Mouse (Mus musculus) telencephalon, adult 2 months (tissue): ENCODE results near the gene Itgb5.

ENCODE experiments used
- DNase-seq: peaks from one replicate; pipeline ENCODE4 v3.0.0-alpha.2; 2011; ENCODE audit warnings: low read depth, low spot score

Gene Itgb5

GRCm38 (mm10) chr16:33878041-33878783 lies 48.7 kb downstream of the Itgb5 start:
- no peak for DNase-seq

GRCm38 (mm10) chr16:33879031-33879430 lies 49.6 kb downstream of the Itgb5 start:
- DNase-seq, result no peak

- no peak for DNase-seq
Measured at GRCm38 (mm10) chr16:33879556-33879955, 50.1 kb downstream of the Itgb5 start.

- no peak for DNase-seq
Measured at GRCm38 (mm10) chr16:33880765-33881164, 51.3 kb downstream of the Itgb5 start.

GRCm38 (mm10) chr16:33882540-33882939 lies 53.1 kb downstream of the Itgb5 start:
- no peak for DNase-seq

- DNase-seq, result peak; percentile 51
Measured at GRCm38 (mm10) chr16:33883046-33883975, 53.8 kb downstream of the Itgb5 start.

GRCm38 (mm10) chr16:33884201-33884600 lies 54.7 kb downstream of the Itgb5 start:
- no peak for DNase-seq

- no peak for DNase-seq
Measured at GRCm38 (mm10) chr16:33885021-33885471, 55.6 kb downstream of the Itgb5 start.

GRCm38 (mm10) chr16:33885671-33886328 lies 56.3 kb downstream of the Itgb5 start:
- DNase-seq, result no peak

- DNase-seq, result no peak
Measured at GRCm38 (mm10) chr16:33886665-33887064, 57.2 kb downstream of the Itgb5 start.

GRCm38 (mm10) chr16:33887981-33888380 lies 58.5 kb downstream of the Itgb5 start:
- no peak for DNase-seq

- DNase-seq, result no peak
Measured at GRCm38 (mm10) chr16:33889000-33889607, 59.6 kb downstream of the Itgb5 start.

- DNase-seq, result no peak
Measured at GRCm38 (mm10) chr16:33891099-33891498, 61.6 kb downstream of the Itgb5 start.

GRCm38 (mm10) chr16:33891561-33892281 lies 62.3 kb downstream of the Itgb5 start:
- DNase-seq, result no peak

GRCm38 (mm10) chr16:33892539-33892938 lies 63.1 kb downstream of the Itgb5 start:
- DNase-seq, result no peak

GRCm38 (mm10) chr16:33893796-33894195 lies 64.3 kb downstream of the Itgb5 start:
- no peak for DNase-seq

GRCm38 (mm10) chr16:33894449-33894848 lies 65.0 kb downstream of the Itgb5 start:
- no peak for DNase-seq

- DNase-seq, result no peak
Measured at GRCm38 (mm10) chr16:33895690-33896089, 66.2 kb downstream of the Itgb5 start.

- DNase-seq, result no peak
Measured at GRCm38 (mm10) chr16:33896801-33897200, 67.3 kb downstream of the Itgb5 start.

- DNase-seq, result no peak
Measured at GRCm38 (mm10) chr16:33903664-33904441, 74.4 kb downstream of the Itgb5 start.
